Mouse (Mus musculus) adrenal gland, postnatal 36 days (tissue): ENCODE data around the gene Ndufb7. TPM values are rescaled to one million over a fixed set of nuclear protein-coding genes. Genes with fewer than 3 reads are reported as not detected.
A peak's percentile ranks its signal among the peaks of the same experiment; 100 is the strongest.

ENCODE experiments used
- DNase-seq, 2 experiments: peaks; one replicate each; pipeline ENCODE4 v3.0.0; 2021; ENCODE audit warnings: mixed read lengths in 1 of 2
- total RNA-seq, 2 experiments: library from RNA; stranded (reverse); gene quantifications; 2 replicates each; pipeline ENCODE4 v1.2.3; 2021

The Ndufb7 gene
- total RNA-seq, 2 experiments from 2014 or later = 218 to 228 TPM

DNA sequence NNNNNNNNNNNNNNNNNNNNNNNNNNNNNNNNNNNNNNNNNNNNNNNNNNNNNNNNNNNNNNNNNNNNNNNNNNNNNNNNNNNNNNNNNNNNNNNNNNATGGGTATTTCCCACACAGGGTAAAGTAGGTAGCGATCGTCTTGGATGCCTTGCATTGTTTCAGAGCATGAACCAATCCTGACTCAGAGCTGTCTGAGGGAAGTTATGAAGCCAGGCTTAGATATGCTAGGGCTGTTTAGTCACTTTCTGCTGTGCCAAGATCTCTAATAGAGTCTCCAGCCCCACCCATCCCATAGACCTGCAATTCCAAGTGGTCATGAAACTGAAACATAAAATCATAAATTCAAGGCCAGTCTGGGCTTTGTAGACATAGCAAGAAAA is 36.2 kb downstream of the Ndufb7 start:
- no peak for DNase-seq

DNA sequence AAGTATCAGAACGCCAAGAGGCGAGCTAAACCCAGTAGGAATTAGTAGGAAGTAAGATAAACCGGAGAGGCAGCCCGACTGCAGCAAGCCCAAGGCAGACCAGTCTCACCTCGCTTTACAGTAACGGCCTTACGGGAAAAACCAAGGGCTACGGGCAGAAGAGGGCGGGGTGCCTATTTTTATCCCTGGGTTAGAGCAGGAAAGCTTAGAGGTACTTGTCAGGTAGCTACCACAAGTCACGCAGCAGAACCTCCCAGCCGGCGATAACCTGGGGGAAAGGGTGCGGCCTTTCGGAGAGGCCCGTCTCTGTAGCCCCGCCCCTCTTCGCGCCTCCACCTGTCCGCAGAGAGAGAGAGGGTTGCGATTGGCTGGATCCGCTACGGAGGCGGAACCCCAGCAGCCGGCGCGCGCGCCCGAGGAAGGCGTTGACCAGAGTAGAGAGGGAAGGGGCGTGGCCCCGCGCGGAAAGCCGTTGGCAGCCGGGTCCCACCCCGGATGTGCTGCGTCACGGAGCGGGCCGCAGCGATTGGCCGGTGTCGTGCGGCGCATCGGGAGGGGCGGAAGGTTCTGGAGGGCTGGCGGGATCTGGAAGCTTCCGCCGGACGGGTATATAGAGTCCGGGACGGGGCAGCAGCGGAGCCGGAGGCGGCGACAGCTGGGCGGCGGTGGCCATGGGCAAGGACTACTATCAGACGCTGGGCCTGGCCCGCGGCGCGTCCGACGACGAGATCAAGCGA is 41.4 kb downstream of the Ndufb7 start, which contains the start of the genes Tecr and Dnajb1:
Tecr (minus strand) TSS at position 311 of the 737 bp plus-strand sequence.
Dnajb1 (plus strand) TSS at position 533 of the 737 bp plus-strand sequence.
- DNase-seq = peak; percentile 100

DNA sequence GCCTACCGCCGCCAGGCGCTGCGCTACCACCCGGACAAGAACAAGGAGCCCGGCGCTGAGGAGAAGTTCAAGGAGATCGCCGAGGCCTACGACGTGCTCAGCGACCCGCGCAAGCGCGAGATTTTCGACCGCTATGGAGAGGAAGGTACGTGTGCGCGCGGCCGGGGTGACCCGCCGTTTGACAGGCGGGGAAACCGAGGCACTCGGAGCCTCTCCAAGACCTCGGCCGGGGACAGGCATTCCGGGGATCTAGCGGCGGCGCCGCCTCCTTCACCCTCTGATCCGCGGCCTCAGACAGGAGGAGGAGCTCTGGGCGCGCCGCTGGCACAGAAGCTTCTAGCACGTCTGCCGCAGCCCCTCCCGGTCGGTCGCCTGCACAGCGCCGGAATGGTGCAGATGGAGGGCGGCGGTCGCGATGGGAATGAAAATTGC is 41.9 kb downstream of the Ndufb7 start:
- DNase-seq = peak; percentile 90 to 91

DNA sequence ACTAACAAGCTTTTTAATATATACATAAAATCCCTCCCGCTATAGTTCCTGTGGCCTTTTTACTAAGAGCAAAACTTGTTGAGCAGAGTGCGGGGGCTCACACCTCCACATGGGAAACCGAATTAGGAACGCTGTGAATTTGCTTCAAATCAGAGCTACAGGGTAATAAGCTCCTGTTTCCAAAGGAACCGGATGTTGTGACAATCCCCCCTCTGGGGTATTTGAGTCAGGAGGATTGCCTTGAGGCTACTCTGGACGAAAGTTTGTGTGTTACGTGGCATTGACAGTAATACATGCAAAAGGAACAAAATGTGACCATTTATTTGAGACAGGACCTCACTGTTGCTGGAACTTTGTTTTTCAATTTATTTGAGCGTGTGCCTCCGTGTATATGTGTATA is 42.6 kb downstream of the Ndufb7 start:
- DNase-seq = no peak

DNA sequence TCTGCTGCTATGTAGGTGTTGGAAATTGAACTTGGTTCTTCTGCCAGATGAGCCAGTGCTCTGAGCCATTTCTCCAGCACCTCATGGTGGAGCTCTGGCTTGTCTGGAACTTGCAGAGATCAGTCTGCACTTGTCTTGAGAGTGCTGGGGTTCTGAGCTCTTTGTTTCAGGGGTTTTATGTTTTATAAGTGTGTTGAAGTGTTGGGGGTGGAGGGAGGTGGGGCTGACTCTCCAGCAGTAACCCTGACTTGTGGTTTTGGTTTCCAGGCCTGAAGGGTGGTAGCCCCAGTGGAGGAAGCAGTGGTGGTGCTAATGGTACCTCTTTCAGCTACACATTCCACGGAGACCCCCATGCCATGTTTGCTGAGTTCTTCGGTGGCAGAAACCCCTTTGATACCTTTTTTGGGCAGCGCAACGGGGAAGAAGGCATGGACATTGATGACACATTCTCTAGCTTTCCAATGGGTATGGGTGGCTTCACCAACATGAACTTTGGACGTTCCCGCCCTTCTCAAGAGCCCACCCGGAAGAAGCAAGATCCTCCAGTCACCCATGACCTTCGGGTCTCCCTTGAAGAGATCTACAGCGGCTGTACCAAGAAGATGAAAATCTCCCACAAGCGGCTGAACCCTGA is 43.2 kb downstream of the Ndufb7 start:
- no peak for DNase-seq

DNA sequence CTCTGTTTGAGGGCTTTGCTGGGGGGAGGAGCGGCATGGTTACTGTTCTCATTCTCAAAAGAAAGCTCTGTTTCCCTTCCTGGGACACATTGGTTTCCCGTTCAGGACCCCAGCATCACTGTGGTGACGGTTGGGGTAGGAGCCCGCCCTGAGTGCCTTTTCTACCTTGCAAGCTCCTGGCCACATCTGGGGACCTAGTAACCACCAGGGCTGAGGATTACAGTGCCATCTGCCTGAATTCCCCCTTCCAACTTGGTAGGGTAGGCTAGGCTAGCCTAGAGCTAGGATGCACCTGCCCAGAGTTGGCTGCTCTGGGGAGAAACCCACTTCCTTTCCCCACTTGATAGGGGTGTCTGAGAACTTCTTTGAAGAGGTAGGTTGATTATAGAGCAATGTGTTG is 45.5 kb downstream of the Ndufb7 start:
- no peak for DNase-seq

DNA sequence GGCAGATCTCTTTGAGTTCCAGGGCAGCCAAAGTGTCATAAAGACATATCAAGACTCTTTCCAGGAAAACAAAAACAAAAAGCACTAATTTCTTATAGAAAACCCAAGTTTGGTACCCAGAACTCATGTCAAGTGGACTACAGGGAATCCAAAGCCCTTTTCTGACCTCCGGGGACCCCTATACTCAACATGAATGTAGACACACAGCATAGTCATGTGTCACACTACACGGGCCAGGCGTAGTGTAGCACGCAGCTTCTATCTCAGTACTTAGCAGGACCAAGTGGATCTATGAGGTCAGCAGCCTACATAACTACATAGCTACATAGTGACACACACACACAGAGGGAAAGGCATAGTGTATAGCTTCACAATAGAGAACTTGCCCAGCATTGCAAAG is 47.2 kb downstream of the Ndufb7 start:
- no peak for DNase-seq

DNA sequence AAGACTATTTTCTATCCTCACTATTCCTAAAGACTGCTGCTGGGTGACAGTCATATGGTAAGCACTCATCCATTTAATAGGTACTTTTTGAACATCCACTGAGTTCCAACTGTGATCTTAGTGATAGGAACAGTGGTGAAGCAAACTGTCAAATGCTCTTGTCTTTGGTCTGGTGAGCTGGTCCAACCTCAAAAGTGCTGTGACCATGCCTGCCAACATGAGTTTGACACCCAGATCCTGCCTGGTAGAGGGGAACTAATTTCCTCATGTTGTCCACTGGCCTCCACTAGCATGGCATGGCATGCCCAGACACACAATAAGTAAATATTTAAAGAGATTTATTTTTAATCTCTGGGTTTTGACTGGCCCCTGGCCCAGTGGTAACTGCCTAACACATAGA is 50.2 kb downstream of the Ndufb7 start:
- DNase-seq = no peak

DNA sequence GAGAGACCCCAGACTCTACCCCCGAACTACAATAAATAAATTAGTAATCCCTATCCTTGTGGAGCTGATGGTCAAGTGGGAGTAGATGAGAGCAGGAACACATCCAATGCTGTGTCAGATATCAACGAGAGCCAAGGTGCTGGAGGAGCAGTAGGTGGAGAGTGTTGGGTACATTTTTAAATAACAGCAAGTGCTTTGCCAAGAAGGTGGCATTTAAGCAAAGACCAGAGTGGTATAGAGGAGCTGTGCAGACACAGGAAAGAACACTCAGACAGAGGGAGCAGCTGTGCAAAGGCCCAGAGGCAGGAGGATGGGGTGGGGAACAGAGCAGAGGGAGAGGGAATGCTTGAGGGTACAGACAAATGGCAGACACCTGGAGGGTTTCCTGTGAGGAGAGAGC is 50.6 kb downstream of the Ndufb7 start:
- no peak for DNase-seq

DNA sequence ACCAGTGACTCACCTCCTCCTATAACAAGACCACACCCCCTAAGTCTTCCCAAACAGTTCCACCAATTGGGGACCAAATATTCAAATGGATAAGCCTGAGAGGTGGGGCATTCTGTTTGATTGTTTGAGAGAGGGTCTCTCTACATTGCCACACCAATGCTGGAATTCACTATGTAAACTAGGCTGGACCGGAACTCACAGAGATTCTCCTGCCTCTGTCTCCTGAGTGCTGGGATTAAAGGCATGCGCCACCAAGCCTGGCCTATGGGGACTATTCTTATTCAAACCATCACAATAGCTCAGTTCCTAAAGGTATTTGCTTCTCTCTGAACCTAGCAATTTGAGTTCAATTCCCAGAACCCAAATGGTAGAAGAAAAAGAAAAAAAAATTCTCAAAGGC is 52.1 kb downstream of the Ndufb7 start:
- no peak for DNase-seq

DNA sequence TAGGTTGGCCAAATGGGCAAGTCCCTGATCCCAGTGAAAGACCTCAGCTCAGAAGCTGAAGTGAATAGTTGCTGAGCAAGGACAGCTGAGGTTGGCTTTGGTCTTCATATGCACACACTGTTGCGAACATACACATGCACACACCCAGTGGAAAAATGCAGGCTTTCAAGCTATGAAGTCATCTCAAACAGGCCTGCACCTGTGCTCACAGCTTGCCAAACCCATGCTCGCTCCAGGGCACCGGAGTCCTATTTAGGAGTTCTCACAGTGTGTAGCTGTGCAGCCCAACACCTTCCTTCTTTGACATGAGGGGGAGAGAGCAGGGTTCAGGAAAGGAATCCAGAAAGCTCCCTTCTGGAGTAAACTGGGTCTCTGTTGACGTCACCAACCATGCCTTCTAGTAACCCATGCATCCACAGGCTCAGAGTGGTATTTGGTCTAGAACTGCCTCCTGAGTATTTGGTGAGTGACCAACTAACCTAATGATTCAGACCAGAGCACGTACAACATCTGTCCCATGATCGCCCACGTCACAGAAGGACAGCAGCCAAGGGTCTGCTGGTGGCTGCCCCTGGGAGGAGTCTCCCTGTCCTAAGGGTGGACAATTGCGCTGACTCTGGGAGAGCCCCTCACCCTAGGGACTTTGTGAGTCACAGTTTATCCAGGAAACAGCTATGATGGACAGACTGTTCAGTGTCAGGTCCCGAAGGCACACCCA is 53.3 kb downstream of the Ndufb7 start:
- no peak for DNase-seq

Other genes with a start within 250 kb of the Ndufb7 start
- gene Elmod2, start 234.2 kb upstream of the Ndufb7 start, total RNA-seq = 10 to 100 TPM; 22.4 to 25.4 TPM
- gene Mgat4d, start 218.2 kb upstream of the Ndufb7 start, total RNA-seq = not detected
- gene Clgn, start 176.8 kb upstream of the Ndufb7 start, total RNA-seq = under 1 TPM in 1 of 2 experiments, not detected in 1; 0.13 TPM
- 10 to 100 TPM; 75.2 to 83.3 TPM for gene Scoc, start 108.3 kb upstream of the Ndufb7 start, total RNA-seq
- not detected for gene Olfr370, start 30.9 kb upstream of the Ndufb7 start, total RNA-seq
- gene Tecr, start 41.3 kb downstream of the Ndufb7 start, total RNA-seq = 100 to 1,000 TPM; 450 to 470 TPM
- gene Dnajb1, start 41.5 kb downstream of the Ndufb7 start, total RNA-seq = 10 to 100 TPM; 38.5 to 57.2 TPM
- 10 to 100 TPM; 37.8 to 44.0 TPM for gene Gipc1, start 86.0 kb downstream of the Ndufb7 start, total RNA-seq
- 1 to 10 TPM in 1 of 2 experiments, under 1 TPM in 1; 0.63 to 2.2 TPM for gene Ptger1, start 100.0 kb downstream of the Ndufb7 start, total RNA-seq
- gene Pkn1, start 132.5 kb downstream of the Ndufb7 start, total RNA-seq = 100 to 1,000 TPM in 1 of 2 experiments, 10 to 100 TPM in 1; 98.0 to 123 TPM
- 10 to 100 TPM; 21.6 to 24.8 TPM for gene Ddx39, start 148.5 kb downstream of the Ndufb7 start, total RNA-seq
- 10 to 100 TPM; 33.8 to 34.6 TPM for gene Adgre5, start 174.7 kb downstream of the Ndufb7 start, total RNA-seq